ENCODE assay signal across 13 mouse cellular contexts in genomic region chr8:125744914-125745576, GRCm38 (mm10). TPM values are rescaled to one million over a fixed set of nuclear protein-coding genes. Genes with fewer than 3 reads are reported as not detected.
DNase-seq lines count a peak whose midpoint lies in the region.
"Had no signal": no experiment of that assay in that cellular context is flagged by ENCODE, and none has a peak within 500 bp of the region (broad histone marks: within the 10 kb centered on the region; RNA-seq: fewer than 3 reads in every experiment).

No protein-coding gene starts in this region.

- intact Hi-C loops in heart, postnatal 14 days (cut with DNase I): no loop called here

- DNase-seq in heart, adult 11 months: peak; percentile 94
- DNase-seq in heart, postnatal 14 days: no peak
- peak; percentile 35 to 45 for DNase-seq in spleen, postnatal 36 days (ENCODE audit: low spot score in 2 of 2)
- DNase-seq in spleen, adult 18-20 months: no peak
- DNase-seq in left cerebral cortex, adult 9 months (ENCODE audit: low spot score in 2 of 2): no peak
- DNase-seq: adrenal gland, adult 2 months; adrenal gland, postnatal 10 days; adrenal gland, postnatal 25 days; B cell, adult 2 months; cerebellum, adult 11-12 months; cerebellum, adult 2 months; cerebellum, adult 9-10 months; forebrain, postnatal 0 days had no signal

RNA-seq across cellular contexts. Expression of gene Ntpcr, which starts 15.3 kb away (rescaled TPM):
- total RNA-seq in heart, postnatal 14 days (2021): 10 to 100 TPM; 15.9 to 17.8 TPM

Comparison
In these comparisons a context has a peak if more than half of its experiments do, and no peak if none do; other contexts are left out.
1. DNase-seq: peak in heart, adult 11 months (single experiment) and spleen, postnatal 36 days (2 of 2); none in heart, postnatal 14 days (0 of 2), spleen, adult 18-20 months (0 of 2) and left cerebral cortex, adult 9 months (0 of 2).